Mouse (Mus musculus): ENCODE data around the gene Olfr412. TPM values are rescaled to one million over a fixed set of nuclear protein-coding genes. Genes with fewer than 3 reads are reported as not detected.

Gene Olfr412
- total and polyA plus RNA-seq, 3 experiments: not detected

- dilution Hi-C loops (cut with MboI; ENCODE audit: extremely low pct_ligation_motif_present, extremely low pct_unique_long_range_greater_than_20kb, low sequenced_read_pairs) (no loop called here), in situ Hi-C loops (cut with MboI; ENCODE audit: low pct_ligation_motif_present, low pct_unique_long_range_greater_than_20kb, low sequenced_read_pairs) (no loop called here)
- Histone ChIP-seq H3K27me3 (replicated peaks) (no peaks in the 10 kb centered on the region), H3K4me2 (ENCODE audit: insufficient read depth, low read depth, poor library complexity, severe bottlenecking) (no peak overlapping the region), H3K4me3 (replicated peaks in 1 of 3; ENCODE audit: low read depth in 2 of 3, low read length in 2 of 3, poor library complexity in 1 of 3) (no peak overlapping the region), H3K27ac (ENCODE audit: insufficient read depth, low read depth) (no peak overlapping the region), H3K4me1 (ENCODE audit: control insufficient read depth in 1 of 2, insufficient read depth in 2 of 2) (peaks cover 0 to 21% of the 10 kb centered on the region in 2 experiments; a peak in 2 of 4 replicates), H3K79me2 (replicated peaks; ENCODE audit: control insufficient read depth, extremely low read depth, insufficient read depth, poor library complexity, severe bottlenecking) (no peaks in the 10 kb centered on the region), H3K9me3 (replicated peaks; ENCODE audit: low read length) (no peaks in the 10 kb centered on the region), H3K36me3 (replicated peaks in 1 of 2; ENCODE audit: control insufficient read depth in 1 of 2, insufficient read depth in 1 of 2, low read length in 1 of 2) (peaks cover 93 to 100% of the 10 kb centered on the region in 2 experiments), H3K9ac (ENCODE audit: insufficient read depth, low read depth) (no peak overlapping the region)
- TF ChIP-seq MAZ (IDR thresholded peaks at IDR 0.05; ENCODE audit: low read depth, low read length): no peak
- TF ChIP-seq TCF12 (IDR thresholded peaks at IDR 0.05; ENCODE audit: low read depth, low read length): no peak
- no peak for TF ChIP-seq MXI1 (IDR thresholded peaks at IDR 0.05; ENCODE audit: low read depth, low read length)
- no peak for TF ChIP-seq JUN (IDR thresholded peaks at IDR 0.05; ENCODE audit: insufficient read depth, low read depth, low read length)
- TF ChIP-seq ZMIZ1 (IDR thresholded peaks at IDR 0.05; ENCODE audit: low read depth, low read length): no peak
- TF ChIP-seq NELFE (IDR thresholded peaks at IDR 0.05; ENCODE audit: low read depth, low read length): no peak
- TF ChIP-seq MAX (IDR thresholded peaks at IDR 0.05; ENCODE audit: low read length): no peak
- TF ChIP-seq CTCF (conservative IDR thresholded peaks at IDR 0.05 in 1 of 2, IDR thresholded peaks at IDR 0.05 in 1 of 2; ENCODE audit: low read depth in 2 of 2, low read length in 2 of 2): no peak
- TF ChIP-seq CHD1 (IDR thresholded peaks at IDR 0.05; ENCODE audit: low read depth, low read length): no peak
- no peak for TF ChIP-seq POLR2A (IDR thresholded peaks at IDR 0.05; ENCODE audit: low read depth, low read length)
- no peak for TF ChIP-seq MEF2A (IDR thresholded peaks at IDR 0.05; ENCODE audit: borderline replicate concordance, low read depth, low read length)
- DNase-seq (ENCODE audit: extremely low read depth): no peak
These were observed 47.9 kb downstream of the Olfr412 start for GRCm38 (mm10) chr11:74409757-74410174.

GRCm38 (mm10) chr11:74411943-74412342 is 50.1 kb downstream of the Olfr412 start:
- in situ Hi-C loops (cut with MboI; ENCODE audit: low pct_ligation_motif_present, low pct_unique_long_range_greater_than_20kb, low sequenced_read_pairs): no loop called here
- Histone ChIP-seq H3K27ac (ENCODE audit: insufficient read depth, low read depth) (no peak overlapping the region), H3K4me2 (ENCODE audit: insufficient read depth, low read depth, poor library complexity, severe bottlenecking) (no peak overlapping the region), H3K27me3 (replicated peaks) (no peaks in the 10 kb centered on the region), H3K9me3 (replicated peaks; ENCODE audit: low read length) (no peaks in the 10 kb centered on the region), H3K36me3 (replicated peaks in 1 of 2; ENCODE audit: control insufficient read depth in 1 of 2, insufficient read depth in 1 of 2, low read length in 1 of 2) (peaks cover 94 to 100% of the 10 kb centered on the region in 2 experiments), H3K4me3 (replicated peaks in 1 of 3; ENCODE audit: low read depth in 2 of 3, low read length in 2 of 3, poor library complexity in 1 of 3) (no peak overlapping the region), H3K4me1 (ENCODE audit: control insufficient read depth in 1 of 2, insufficient read depth in 2 of 2) (no peaks in the 10 kb centered on the region), H3K79me2 (replicated peaks; ENCODE audit: control insufficient read depth, extremely low read depth, insufficient read depth, poor library complexity, severe bottlenecking) (no peaks in the 10 kb centered on the region), H3K9ac (ENCODE audit: insufficient read depth, low read depth) (no peak overlapping the region)
- dilution Hi-C loops (cut with MboI; ENCODE audit: extremely low pct_ligation_motif_present, extremely low pct_unique_long_range_greater_than_20kb, low sequenced_read_pairs): no loop called here
- DNase-seq (ENCODE audit: extremely low read depth): no peak
- TF ChIP-seq CHD2 (IDR thresholded peaks at IDR 0.05; ENCODE audit: low read length) (no peak), JUND (conservative IDR thresholded peaks at IDR 0.05; ENCODE audit: low read depth, low read length) (no peak), ETS1 (conservative IDR thresholded peaks at IDR 0.05; ENCODE audit: low read depth, low read length) (no peak), MAFK (IDR thresholded peaks at IDR 0.05; ENCODE audit: insufficient replicate concordance, low read length) (no peak), SIN3A (IDR thresholded peaks at IDR 0.05; ENCODE audit: low read length) (no peak)

All from CH12.LX (cell line).